Mouse (Mus musculus): Measurements from ENCODE around the gene Syne2.

GRCm38 (mm10) chr12:75844311-75844710 lies 26.4 kb downstream of the Syne2 start:
- no peak for TF ChIP-seq POLR2A (IDR thresholded peaks at IDR 0.05; ENCODE audit: insufficient read depth, low read length)
- TF ChIP-seq EP300 (IDR thresholded peaks at IDR 0.05; ENCODE audit: insufficient read depth, low read depth, low read length), result no peak
- no peak for TF ChIP-seq CTCF (IDR thresholded peaks at IDR 0.05; ENCODE audit: low read depth, low read length)

Measured in ES-Bruce4 (cell line).